Mouse (Mus musculus) T-helper 17 cell (primary cell): ENCODE measurements around the gene Mmp3.
"Not testable (repeated sequence)": the region's sequence is repeated elsewhere in the genome, so short reads cannot be mapped to it uniquely, and the experiment has no call there.

Experiments used
- in situ Hi-C, 2 experiments: fragments of 300-600 bp; cut with MboI, MseI; formaldehyde crosslinking; loops; 1 replicate in 1 of 2; 2 replicates in 1 of 2; pipeline ENCODE4 v1.15.1; 2025; ENCODE audit warnings: high pct_unique_total_duplicates in 2 of 2

Gene Mmp3

GRCm38 (mm10) chr9:7445522-7445921 is at the start of gene Mmp3:
TSS of gene Mmp3 (plus strand) at chr9:7445822.
- in situ Hi-C loops = loop anchor here in 1 of 2 experiments (10.0 kb wide), 1 partner anchor 231 kb away; no protein-coding TSS in a partner anchor

DNA sequence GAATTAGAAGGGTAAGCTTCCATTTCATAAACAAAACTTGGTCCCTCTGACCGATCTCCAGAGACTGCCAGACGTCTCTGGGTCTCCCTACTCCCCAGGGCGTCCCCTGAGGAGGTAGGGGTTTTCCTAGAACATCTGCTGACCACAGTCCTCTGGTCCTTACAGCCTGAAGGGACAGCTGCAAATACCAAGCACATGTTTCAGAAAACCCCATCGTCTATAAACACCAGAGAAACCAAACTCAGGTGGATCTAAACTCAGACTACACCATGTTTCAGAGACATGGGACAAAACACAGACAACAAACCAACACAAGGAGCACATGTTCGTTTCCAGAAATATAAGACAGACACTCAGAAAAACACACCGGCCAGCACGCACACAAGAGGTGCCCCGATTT is 49.1 kb upstream of the Mmp3 start:
- in situ Hi-C loops = not testable (repeated sequence)

GRCm38 (mm10) chr9:7453302-7453701 is 7.7 kb downstream of the Mmp3 start:
- in situ Hi-C loops = no loop called here

- in situ Hi-C loops = no loop called here
Measured at GRCm38 (mm10) chr9:7470262-7470661, 24.6 kb downstream of the Mmp3 start.

GRCm38 (mm10) chr9:7483684-7484394 is 38.2 kb downstream of the Mmp3 start:
- in situ Hi-C loops = no loop called here

DNA sequence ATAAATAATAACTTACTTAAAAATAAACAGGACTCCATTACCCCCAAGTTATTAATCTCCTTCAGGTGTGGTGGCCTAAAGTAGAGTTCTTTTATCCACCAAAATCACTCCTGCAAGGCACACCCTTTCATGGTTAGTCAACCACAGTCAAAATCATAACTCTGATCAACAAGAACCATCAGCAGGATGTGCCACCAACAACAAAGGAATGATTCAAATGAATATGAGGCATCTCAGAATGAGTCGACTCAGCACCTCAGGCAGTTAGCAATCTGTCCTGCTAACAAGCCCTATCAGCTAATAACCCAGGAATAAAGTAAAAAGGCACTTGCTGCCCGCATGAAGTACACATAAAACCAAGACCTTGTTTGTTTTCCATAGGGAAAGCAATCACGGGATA is 55.5 kb downstream of the Mmp3 start:
- in situ Hi-C loops = no loop called here

DNA sequence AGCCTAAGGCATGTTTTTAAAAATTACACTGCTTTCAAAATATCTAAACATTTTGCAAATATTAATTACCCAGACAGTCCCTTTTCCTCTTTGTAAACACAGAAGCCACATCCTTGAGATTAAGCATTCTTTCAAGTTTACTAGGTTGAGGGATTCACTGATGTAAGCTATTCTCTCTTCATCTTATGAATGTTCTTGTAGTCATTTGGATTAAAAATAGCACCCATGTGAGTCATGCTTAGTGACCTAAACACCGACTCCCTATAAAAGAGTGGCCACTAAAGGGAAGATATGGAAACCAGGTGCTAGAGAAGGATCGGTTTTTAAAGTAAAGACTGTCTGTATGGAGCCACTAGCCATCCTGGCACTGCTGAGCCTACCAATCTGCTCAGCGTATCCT is 56.4 kb downstream of the Mmp3 start, which contains the start of gene Mmp10:
Gene Mmp10, plus strand, starts transcription at position 302 of the 400 bp plus-strand sequence.
- in situ Hi-C loops = no loop called here
